Mouse (Mus musculus) thymus, postnatal 4 days (tissue): Measurements from ENCODE around the gene Tm4sf1.
A peak's percentile ranks its signal among the peaks of the same experiment; 100 is the strongest.

Source experiments
- DNase-seq: peaks from one replicate; pipeline ENCODE4 v3.0.0; 2021

Gene Tm4sf1

GRCm38 (mm10) chr3:57287438-57287837 is 14.3 kb downstream of the Tm4sf1 start:
- DNase-seq = no peak

- DNase-seq = no peak
Measured at GRCm38 (mm10) chr3:57278225-57278624, 23.6 kb downstream of the Tm4sf1 start.

- no peak for DNase-seq
Measured at GRCm38 (mm10) chr3:57277453-57277852, 24.3 kb downstream of the Tm4sf1 start.

GRCm38 (mm10) chr3:57276821-57277220 is 25.0 kb downstream of the Tm4sf1 start:
- DNase-seq = no peak

GRCm38 (mm10) chr3:57268994-57269393 is 32.8 kb downstream of the Tm4sf1 start:
- DNase-seq = no peak

GRCm38 (mm10) chr3:57267559-57268173 is 34.1 kb downstream of the Tm4sf1 start:
- DNase-seq = peak; percentile 14

- DNase-seq = no peak
Measured at GRCm38 (mm10) chr3:57253041-57253440, 48.7 kb downstream of the Tm4sf1 start.

- DNase-seq = no peak
Measured at GRCm38 (mm10) chr3:57252551-57252950, 49.2 kb downstream of the Tm4sf1 start.

GRCm38 (mm10) chr3:57245242-57245641 is 56.5 kb downstream of the Tm4sf1 start:
- DNase-seq = no peak
